Mouse (Mus musculus) MEL (cell line): Measurements from ENCODE around the gene Otor. TPM values are rescaled to one million over a fixed set of nuclear protein-coding genes. Genes with fewer than 3 reads are reported as not detected.

ENCODE experiments used
- DNase-seq: peaks from one replicate; pipeline ENCODE4 v3.0.0; 2011; ENCODE audit warnings: low read depth, low spot score
- H3K27ac ChIP-seq: 2 replicates; pipeline ENCODE4 v1.5.1; 2012; ENCODE audit warnings: low read depth, mild to moderate bottlenecking, control low read depth, low read length, moderate library complexity; ENCODE audit not compliant: control insufficient read depth
- H3K27me3 ChIP-seq, 2 experiments: fragments of 150-350 bp in 1 of 2; sonication (generic) in 1 of 2; 2 replicates each; pipeline ENCODE4 v1.6.1; 2012; ENCODE audit warnings: low read length in 2 of 2, mild to moderate bottlenecking in 2 of 2, improper control_type of control experiment in 1 of 2, moderate library complexity in 1 of 2; ENCODE audit not compliant: insufficient read depth in 2 of 2, control insufficient read depth in 1 of 2
- H3K36me3 ChIP-seq, 2 experiments: 2 replicates each; pipeline ENCODE4 v1.6.1; 2012 to 2014; ENCODE audit warnings: low read length in 2 of 2, improper control_type of control experiment in 1 of 2, inconsistent platforms in 1 of 2, mild to moderate bottlenecking in 1 of 2; ENCODE audit not compliant: insufficient read depth in 2 of 2, control insufficient read depth in 1 of 2
- H3K4me1 ChIP-seq, 2 experiments: fragments of 150-350 bp in 1 of 2; sonication (generic) in 1 of 2; 2 replicates each; pipeline ENCODE4 v1.6.1; 2012; ENCODE audit warnings: low read length in 2 of 2, improper control_type of control experiment in 1 of 2, mild to moderate bottlenecking in 1 of 2; ENCODE audit not compliant: insufficient read depth in 2 of 2, control insufficient read depth in 1 of 2
- H3K4me3 ChIP-seq, 2 experiments: fragments of 150-350 bp in 1 of 2; sonication (generic) in 1 of 2; 2 replicates each; pipeline ENCODE4 v1.5.1; 2012; ENCODE audit warnings: low read depth in 2 of 2, low read length in 2 of 2, mild to moderate bottlenecking in 2 of 2, moderate library complexity in 2 of 2, control low read depth in 1 of 2, improper control_type of control experiment in 1 of 2; ENCODE audit not compliant: control insufficient read depth in 1 of 2, insufficient read depth in 1 of 2
- H3K79me2 ChIP-seq: 2 replicates; pipeline ENCODE4 v1.6.1; 2012; ENCODE audit warnings: mild to moderate bottlenecking, low read length, moderate library complexity; ENCODE audit not compliant: control insufficient read depth, poor library complexity, insufficient read depth
- H3K9ac ChIP-seq: 2 replicates; pipeline ENCODE4 v1.6.1; 2012; ENCODE audit warnings: low read depth, mild to moderate bottlenecking, control low read depth, low read length, moderate library complexity; ENCODE audit not compliant: control insufficient read depth, poor library complexity, severe bottlenecking
- H3K9me3 ChIP-seq: fragments of 150-350 bp; sonication (generic); replicated peaks from 2 replicates; pipeline ENCODE4 v1.6.1; 2012; ENCODE audit warnings: mild to moderate bottlenecking, low read length, improper control_type of control experiment, moderate library complexity; ENCODE audit not compliant: insufficient read depth
- BHLHE40 ChIP-seq: IDR thresholded peaks from 2 replicates; pipeline ENCODE4 v1.6.1; 2012; ENCODE audit warnings: low read depth, mild to moderate bottlenecking, inconsistent platforms, low read length, improper control_type of control experiment, borderline replicate concordance
- CHD2 ChIP-seq: IDR thresholded peaks from 2 replicates; pipeline ENCODE4 v1.6.1; 2011; ENCODE audit warnings: low read length, improper control_type of control experiment
- E2F4 ChIP-seq: IDR thresholded peaks from 2 replicates; pipeline ENCODE4 v1.6.1; 2011; ENCODE audit warnings: low read depth, low read length, improper control_type of control experiment, borderline replicate concordance
- ETS1 ChIP-seq: IDR thresholded peaks from 2 replicates; pipeline ENCODE4 v1.6.1; 2012; ENCODE audit warnings: low read depth, mild to moderate bottlenecking, inconsistent platforms, low read length, improper control_type of control experiment, moderate library complexity
- GABPA ChIP-seq: IDR thresholded peaks from 2 replicates; pipeline ENCODE4 v1.6.1; 2012; ENCODE audit warnings: low read depth, mild to moderate bottlenecking, inconsistent platforms, low read length, improper control_type of control experiment, moderate library complexity
- GATA1 ChIP-seq: IDR thresholded peaks from 2 replicates; pipeline ENCODE4 v1.6.1; 2011; ENCODE audit warnings: low read depth, low read length, improper control_type of control experiment
- HCFC1 ChIP-seq: IDR thresholded peaks from 2 replicates; pipeline ENCODE4 v1.6.1; 2012; ENCODE audit warnings: low read depth, mild to moderate bottlenecking, inconsistent platforms, low read length, improper control_type of control experiment, moderate library complexity
- JUND ChIP-seq: IDR thresholded peaks from 2 replicates; pipeline ENCODE4 v1.6.1; 2011; ENCODE audit warnings: low read depth, mild to moderate bottlenecking, improper control_type of control experiment, low read length
- KAT2A ChIP-seq: conservative IDR thresholded peaks from 2 replicates; pipeline ENCODE4 v1.6.1; 2012; ENCODE audit warnings: low read depth, low read length, improper control_type of control experiment, inconsistent platforms
- MAFK ChIP-seq: IDR thresholded peaks from 2 replicates; pipeline ENCODE4 v1.6.1; 2011; ENCODE audit warnings: low read depth, mild to moderate bottlenecking, low read length, improper control_type of control experiment, borderline replicate concordance
- MAX ChIP-seq: IDR thresholded peaks from 2 replicates; pipeline ENCODE4 v1.6.1; 2011; ENCODE audit warnings: low read length, improper control_type of control experiment
- MAZ ChIP-seq: IDR thresholded peaks from 2 replicates; pipeline ENCODE4 v1.6.1; 2012; ENCODE audit warnings: low read depth, mild to moderate bottlenecking, inconsistent platforms, low read length, improper control_type of control experiment
- MEF2A ChIP-seq: IDR thresholded peaks from 2 replicates; pipeline ENCODE4 v1.6.1; 2014; ENCODE audit warnings: low read depth, mild to moderate bottlenecking, inconsistent platforms, low read length, improper control_type of control experiment; ENCODE audit not compliant: poor library complexity, insufficient replicate concordance, severe bottlenecking; ENCODE audit errors: extremely low read depth
- MXI1 ChIP-seq: IDR thresholded peaks from 2 replicates; pipeline ENCODE4 v1.6.1; 2011; ENCODE audit warnings: mild to moderate bottlenecking, low read depth, low read length, improper control_type of control experiment
- MYB ChIP-seq: IDR thresholded peaks from 2 replicates; pipeline ENCODE4 v1.6.1; 2011; ENCODE audit warnings: mild to moderate bottlenecking, low read depth, low read length, improper control_type of control experiment
- MYC ChIP-seq: IDR thresholded peaks from 2 replicates; pipeline ENCODE4 v1.6.1; 2011; ENCODE audit warnings: low read depth, mild to moderate bottlenecking, low read length, improper control_type of control experiment, moderate library complexity
- NELFE ChIP-seq: IDR thresholded peaks from 2 replicates; pipeline ENCODE4 v1.6.1; 2011; ENCODE audit warnings: low read depth, low read length, improper control_type of control experiment
- POLR2AphosphoS2 ChIP-seq: IDR thresholded peaks from 2 replicates; pipeline ENCODE4 v1.6.1; 2011; ENCODE audit warnings: low read length, improper control_type of control experiment
- POLR2AphosphoS5 ChIP-seq: IDR thresholded peaks from 2 replicates; pipeline ENCODE4 v1.6.1; 2012; ENCODE audit warnings: low read depth, borderline replicate concordance, mild to moderate bottlenecking, inconsistent platforms, low read length, moderate library complexity, mixed read lengths
- RAD21 ChIP-seq: IDR thresholded peaks from 2 replicates; pipeline ENCODE4 v1.6.1; 2011; ENCODE audit warnings: mild to moderate bottlenecking, low read depth, low read length, improper control_type of control experiment
- RCOR1 ChIP-seq: IDR thresholded peaks from 2 replicates; pipeline ENCODE4 v1.6.1; 2012; ENCODE audit warnings: low read depth, mild to moderate bottlenecking, inconsistent platforms, low read length, improper control_type of control experiment
- SIN3A ChIP-seq: IDR thresholded peaks from 2 replicates; pipeline ENCODE4 v1.6.1; 2012; ENCODE audit warnings: low read length, improper control_type of control experiment, inconsistent platforms
- SMC3 ChIP-seq: IDR thresholded peaks from 2 replicates; pipeline ENCODE4 v1.6.1; 2011; ENCODE audit warnings: low read depth, low read length, improper control_type of control experiment
- TBP ChIP-seq: IDR thresholded peaks from 2 replicates; pipeline ENCODE4 v1.8.0; 2011; ENCODE audit warnings: low read depth, low read length, improper control_type of control experiment
- TCF12 ChIP-seq: IDR thresholded peaks from 2 replicates; pipeline ENCODE4 v1.6.1; 2014; ENCODE audit warnings: low read depth, mild to moderate bottlenecking, inconsistent platforms, low read length, improper control_type of control experiment, moderate library complexity
- UBTF ChIP-seq: IDR thresholded peaks from 2 replicates; pipeline ENCODE4 v1.6.1; 2012; ENCODE audit warnings: low read depth, mild to moderate bottlenecking, inconsistent platforms, low read length, improper control_type of control experiment, moderate library complexity, borderline replicate concordance; ENCODE audit not compliant: insufficient read depth
- USF1 ChIP-seq: IDR thresholded peaks from 2 replicates; pipeline ENCODE4 v1.6.1; 2014; ENCODE audit warnings: low read depth, mild to moderate bottlenecking, inconsistent platforms, low read length, improper control_type of control experiment, moderate library complexity
- ZKSCAN1 ChIP-seq: IDR thresholded peaks from 2 replicates; pipeline ENCODE4 v1.6.1; 2012; ENCODE audit warnings: low read depth, mild to moderate bottlenecking, inconsistent platforms, low read length, improper control_type of control experiment, moderate library complexity
- ZMIZ1 ChIP-seq: IDR thresholded peaks from 2 replicates; pipeline ENCODE4 v1.6.1; 2012; ENCODE audit warnings: low read depth, mild to moderate bottlenecking, inconsistent platforms, low read length, improper control_type of control experiment, moderate library complexity
- ZNF384 ChIP-seq: IDR thresholded peaks from 2 replicates; pipeline ENCODE4 v1.6.1; 2012; ENCODE audit warnings: low read depth, mild to moderate bottlenecking, inconsistent platforms, low read length, improper control_type of control experiment
- polyA plus RNA-seq, 2 experiments: library from polyadenylated mRNA; stranded (reverse) in 1 of 2; unstranded in 1 of 2; fragments of >175 nt in 1 of 2; fragments of >200 nt in 1 of 2; gene quantifications; 2 replicates each; pipeline versions ENCODE4 v1.2.1 to v1.2.4; 2012; ENCODE audit warnings: low replicate concordance in 2 of 2, low read depth in 1 of 2; ENCODE audit not compliant: insufficient read length in 2 of 2, insufficient read depth in 1 of 2, missing spikeins in 1 of 2
- total RNA-seq: library from RNA; depleted of rRNA; stranded (reverse); fragments of 300-350 nt; gene quantifications from 2 replicates; pipeline ENCODE4 v1.2.3, GENCODE M21; 2012

Gene Otor
- total and polyA plus RNA-seq, 3 experiments: not detected

- Histone ChIP-seq H3K27me3 (no peaks in the 10 kb centered on the region), H3K36me3 (no peaks in the 10 kb centered on the region)
- no peak for TF ChIP-seq E2F4
- TF ChIP-seq POLR2AphosphoS2: no peak
- TF ChIP-seq RCOR1: no peak
- no peak for TF ChIP-seq ZKSCAN1
- no peak for TF ChIP-seq ZMIZ1
- TF ChIP-seq MEF2A: no peak
- no peak for TF ChIP-seq CHD2
- TF ChIP-seq BHLHE40: no peak
- TF ChIP-seq MAX: no peak
- no peak for TF ChIP-seq ETS1
- TF ChIP-seq JUND: no peak
- TF ChIP-seq POLR2AphosphoS5: no peak
- TF ChIP-seq USF1: no peak
- no peak for TF ChIP-seq TBP
- TF ChIP-seq MAZ: no peak
- no peak for TF ChIP-seq HCFC1
- TF ChIP-seq MYB: no peak
- no peak for TF ChIP-seq RAD21
- no peak for TF ChIP-seq SIN3A
- TF ChIP-seq, all 39 proteins: peak for 0
- no peak for DNase-seq
- Histone ChIP-seq H3K4me3 (no peak overlapping the region), H3K79me2 (no peaks in the 10 kb centered on the region), H3K9me3 (no peaks in the 10 kb centered on the region), H3K4me1 (no peaks in the 10 kb centered on the region), H3K9ac (no peak overlapping the region), H3K27ac (no peak overlapping the region)
Observed at GRCm38 (mm10) chr2:143114716-143115115, 36.4 kb downstream of the Otor start.

GRCm38 (mm10) chr2:143117453-143117852, 39.2 kb downstream of the Otor start:
- no peaks in the 10 kb centered on the region for H3K27me3 ChIP-seq
- no peak overlapping the region for H3K4me3 ChIP-seq
- H3K9me3 ChIP-seq: no peaks in the 10 kb centered on the region
- H3K4me1 ChIP-seq: no peaks in the 10 kb centered on the region
- H3K9ac ChIP-seq: no peak overlapping the region
- no peak overlapping the region for H3K27ac ChIP-seq
- no peaks in the 10 kb centered on the region for H3K79me2 ChIP-seq
- DNase-seq: no peak
- H3K36me3 ChIP-seq: no peaks in the 10 kb centered on the region
- TF ChIP-seq MXI1 (no peak), KAT2A (no peak), SMC3 (no peak), MYC (no peak), SIN3A (no peak), ZNF384 (no peak), UBTF (no peak), RAD21 (no peak), CHD2 (no peak), NELFE (no peak), GABPA (no peak), GATA1 (no peak), TCF12 (no peak), MAFK (no peak), JUND (no peak)
